Mouse (Mus musculus) midbrain, embryonic 14.5 days (tissue): ENCODE results near the gene Chchd10. TPM values are rescaled to one million over a fixed set of nuclear protein-coding genes. Genes with fewer than 3 reads are reported as not detected.

Source experiments
- ATAC-seq: fragments of 200-750 bp; cut with Nextera tagmentation; 2 replicates; pipeline ENCODE4 v1.8.0; 2017; ENCODE audit warnings: moderate number of reproducible peaks, moderate library complexity; ENCODE audit not compliant: low FRiP score, low TSS enrichment
- DNase-seq: peaks from one replicate; pipeline ENCODE4 v3.0.0-alpha.2; 2015
- H3K27ac ChIP-seq: fragments of 300-500 bp; sonication (generic); replicated peaks from 2 replicates; pipeline ENCODE4 v1.5.1; 2014; ENCODE audit warnings: mild to moderate bottlenecking, low read depth, low read length, moderate library complexity
- H3K27me3 ChIP-seq: fragments of 300-500 bp; sonication (generic); 2 replicates; pipeline ENCODE4 v1.6.1; 2014; ENCODE audit warnings: low read length, control low read depth, mixed read lengths; ENCODE audit not compliant: control insufficient read depth, insufficient read depth
- H3K36me3 ChIP-seq: fragments of 300-500 bp; sonication (generic); 2 replicates; pipeline ENCODE4 v1.6.1; 2014; ENCODE audit warnings: low read length, control low read depth; ENCODE audit not compliant: control insufficient read depth, insufficient read depth
- H3K4me1 ChIP-seq: fragments of 300-500 bp; sonication (generic); 2 replicates; pipeline ENCODE4 v1.6.1; 2014; ENCODE audit warnings: mild to moderate bottlenecking, antibody characterized with exemption, low read length, control low read depth; ENCODE audit not compliant: control insufficient read depth, insufficient read depth
- H3K4me2 ChIP-seq: fragments of 300-500 bp; sonication (generic); 2 replicates; pipeline ENCODE4 v1.6.1; 2014; ENCODE audit warnings: mild to moderate bottlenecking, low read length, moderate library complexity
- H3K4me3 ChIP-seq: fragments of 300-500 bp; sonication (generic); replicated peaks from 2 replicates; pipeline ENCODE4 v1.5.1; 2014; ENCODE audit warnings: low read depth, low read length
- H3K9ac ChIP-seq: fragments of 300-500 bp; sonication (generic); replicated peaks from 2 replicates; pipeline ENCODE4 v1.6.1; 2014; ENCODE audit warnings: mild to moderate bottlenecking, low read length, moderate library complexity
- H3K9me3 ChIP-seq: fragments of 300-500 bp; sonication (generic); 2 replicates; pipeline ENCODE4 v1.6.1; 2016; ENCODE audit warnings: low read length, control low read depth, mixed read lengths; ENCODE audit not compliant: control insufficient read depth
- WGBS: fragments of 180-500 bp; shearing (Covaris S2); extraction: QIAGEN DNeasy Blood & Tissue Kit; methylation state at CpG from one replicate; pipeline ENCODE4 v1.1.7; 2014; 5-methylcytosine and 5-hydroxymethylcytosine counted together
- polyA plus RNA-seq: library from polyadenylated mRNA; unstranded; fragments of >200 nt; fragmentation: Nextera tagmentation; extraction: Ambion mirVana; gene quantifications from 2 replicates; pipeline ENCODE4 v1.2.1, GENCODE M21; 2014

The Chchd10 gene
- polyA plus RNA-seq, 1 experiment from 2014 or later = 44.2 TPM

GRCm38 (mm10) chr10:75950791-75951210 is 17.9 kb downstream of the Chchd10 start:
- H3K4me3 ChIP-seq = peak overlapping the region; percentile 35
- H3K27me3 ChIP-seq = no peaks in the 10 kb centered on the region
- H3K9me3 ChIP-seq = no peaks in the 10 kb centered on the region
- H3K9ac ChIP-seq = peak overlapping the region; percentile 53
- peaks cover 6% of the 10 kb centered on the region; the same call in 1 of the 2 replicates for H3K4me1 ChIP-seq
- DNase-seq (peak; percentile 60), ATAC-seq (peak; percentile 66; the same call in 1 of the 2 replicates)
- no peaks in the 10 kb centered on the region for H3K36me3 ChIP-seq
- H3K4me2 ChIP-seq = peak overlapping the region; percentile 70
- 2% methylated on average over 22 of the region's 23 CpGs for WGBS
- no peak overlapping the region for H3K27ac ChIP-seq

DNA sequence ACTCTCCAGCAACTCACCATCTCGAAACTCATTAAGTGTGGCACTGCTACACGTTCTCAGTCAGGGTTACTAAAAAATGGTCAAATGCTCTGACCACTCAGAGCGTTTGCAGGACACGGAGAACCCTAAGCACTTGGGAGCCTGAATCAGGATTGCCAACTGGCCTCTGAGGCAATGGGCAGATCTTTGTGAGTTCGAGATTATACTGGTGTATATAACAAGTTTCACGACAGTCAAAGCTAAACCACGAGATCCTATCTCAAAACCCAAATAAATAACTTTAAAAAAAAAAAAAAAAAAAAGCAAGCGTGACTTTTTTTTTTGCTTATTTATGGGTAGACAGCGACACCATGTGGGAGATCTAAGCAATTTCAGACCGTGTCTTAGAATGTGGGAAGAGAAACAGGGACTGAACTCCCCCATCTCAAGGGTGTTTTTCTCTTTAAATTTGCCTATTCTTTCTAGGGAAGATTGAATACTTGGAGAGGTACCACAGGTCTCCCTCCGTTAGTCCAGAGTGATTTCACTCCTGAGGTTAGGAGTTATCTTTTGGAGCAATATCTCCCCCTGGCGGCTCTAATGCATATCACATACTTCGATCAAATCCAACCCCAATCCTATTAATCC is 18.6 kb downstream of the Chchd10 start:
- DNase-seq (peak; percentile 85), ATAC-seq (peak; percentile 22; the same call in 1 of the 2 replicates)
- WGBS = 4% methylated on average over 13 of the region's 13 CpGs
- H3K9ac ChIP-seq = peak overlapping the region; percentile 53
- H3K9me3 ChIP-seq = no peaks in the 10 kb centered on the region
- H3K4me1 ChIP-seq = peaks cover 6% of the 10 kb centered on the region; the same call in 1 of the 2 replicates
- H3K4me2 ChIP-seq = peak overlapping the region; percentile 70
- no peaks in the 10 kb centered on the region for H3K27me3 ChIP-seq
- no peak overlapping the region for H3K27ac ChIP-seq
- H3K4me3 ChIP-seq = peak overlapping the region; percentile 35
- no peaks in the 10 kb centered on the region for H3K36me3 ChIP-seq

DNA sequence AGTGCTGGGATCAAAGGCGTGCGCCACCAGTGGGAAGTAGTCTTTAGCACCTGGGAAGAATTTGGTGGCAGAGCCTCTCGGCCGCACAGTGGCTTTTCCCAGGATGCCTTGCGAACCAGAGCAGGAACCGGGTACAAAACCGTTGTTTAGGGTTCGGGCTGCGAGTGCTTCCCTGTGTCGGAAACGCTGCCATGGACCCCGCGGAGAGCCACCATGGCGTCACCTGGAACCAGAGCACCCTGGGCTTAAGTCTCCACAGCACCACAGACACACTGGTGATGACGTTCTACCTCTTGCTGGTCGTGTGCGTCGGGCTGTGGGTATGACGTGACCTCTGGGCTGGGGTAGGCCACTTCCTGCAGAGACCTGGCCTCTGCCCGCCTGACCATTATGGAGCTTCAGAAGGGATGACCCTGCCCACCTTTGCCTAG is 21.5 kb downstream of the Chchd10 start, which contains the start of gene Gm5134:
Gene Gm5134, plus strand, starts transcription at position 134 of the 431 bp plus-strand sequence.
- Histone ChIP-seq H3K4me2 (peak within 1 kb of the TSS; percentile 39), H3K27me3 (no peaks in the 10 kb centered on the region), H3K27ac (no peak within 1 kb of the TSS), H3K9ac (no peak within 1 kb of the TSS; the same call in 1 of the 2 replicates), H3K4me1 (peaks cover 6% of the 10 kb centered on the region; the same call in 1 of the 2 replicates), H3K36me3 (no peaks in the 10 kb centered on the region), H3K4me3 (0 out of 2 replicates have a peak within 1 kb of the TSS, but pooled peaks have one; percentile 3), H3K9me3 (no peaks in the 10 kb centered on the region)
- 28% methylated on average over 20 of the region's 20 CpGs for WGBS
- DNase-seq (no peak), ATAC-seq (no peak)

- no peak overlapping the region for H3K4me3 ChIP-seq
- no peaks in the 10 kb centered on the region for H3K9me3 ChIP-seq
- no peak for ATAC-seq
- no peak for DNase-seq
- 94% methylated on average over 10 of the region's 10 CpGs for WGBS
- no peak overlapping the region for H3K27ac ChIP-seq
- H3K27me3 ChIP-seq = no peaks in the 10 kb centered on the region
- H3K4me1 ChIP-seq = no peaks in the 10 kb centered on the region
- H3K36me3 ChIP-seq = no peaks in the 10 kb centered on the region
- no peak overlapping the region for H3K4me2 ChIP-seq
- no peak overlapping the region for H3K9ac ChIP-seq
These were observed 40.9 kb downstream of the Chchd10 start for GRCm38 (mm10) chr10:75973846-75974245.

- 78% methylated on average over 5 of the region's 5 CpGs for WGBS
These were observed 42.3 kb downstream of the Chchd10 start for GRCm38 (mm10) chr10:75975216-75975615.

GRCm38 (mm10) chr10:75978119-75978834 is 45.3 kb downstream of the Chchd10 start:
- WGBS = 48% methylated on average over 10 of the region's 10 CpGs
- H3K9ac ChIP-seq = no peak overlapping the region
- no peak overlapping the region for H3K4me2 ChIP-seq
- no peak overlapping the region for H3K4me3 ChIP-seq
- no peaks in the 10 kb centered on the region for H3K27me3 ChIP-seq
- no peaks in the 10 kb centered on the region for H3K36me3 ChIP-seq
- no peaks in the 10 kb centered on the region for H3K9me3 ChIP-seq
- DNase-seq (no peak), ATAC-seq (no peak)
- H3K4me1 ChIP-seq = no peaks in the 10 kb centered on the region
- H3K27ac ChIP-seq = no peak overlapping the region

More at GRCm38 (mm10) chr10:75975216-75975615, 42.3 kb downstream of the Chchd10 start:
- DNase-seq (no peak), ATAC-seq (no peak)
- Histone ChIP-seq H3K4me1 (no peaks in the 10 kb centered on the region), H3K4me3 (no peak overlapping the region), H3K9me3 (no peaks in the 10 kb centered on the region), H3K27ac (no peak overlapping the region), H3K36me3 (no peaks in the 10 kb centered on the region), H3K4me2 (no peak overlapping the region), H3K9ac (no peak overlapping the region), H3K27me3 (no peaks in the 10 kb centered on the region)

GRCm38 (mm10) chr10:75978835-75979157 is 45.9 kb downstream of the Chchd10 start:
- DNase-seq = no peak
- H3K27me3 ChIP-seq = no peaks in the 10 kb centered on the region
- 87% methylated on average over 5 of the region's 5 CpGs for WGBS

DNA sequence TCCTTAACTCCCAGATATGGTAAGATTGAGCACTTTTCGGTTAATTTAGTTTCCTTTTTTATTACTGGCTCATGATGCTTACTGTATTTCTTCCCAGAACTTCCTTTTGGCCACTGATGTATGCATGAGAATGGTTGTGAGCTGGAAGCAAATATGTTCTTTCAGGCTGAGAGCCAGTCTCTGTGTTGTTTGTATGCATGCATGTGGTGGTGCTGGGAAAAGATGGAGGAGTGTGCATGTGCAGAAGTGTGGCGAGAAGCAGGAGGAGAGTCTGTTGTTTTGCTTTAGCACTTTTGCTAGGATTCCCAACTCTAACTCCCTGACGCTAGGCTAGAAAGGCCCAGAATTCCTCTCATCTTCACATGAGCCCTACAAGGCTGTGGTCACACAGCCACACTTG is 46.5 kb downstream of the Chchd10 start:
- Histone ChIP-seq H3K4me1 (no peaks in the 10 kb centered on the region), H3K4me3 (no peak overlapping the region), H3K9me3 (no peaks in the 10 kb centered on the region), H3K27me3 (no peaks in the 10 kb centered on the region), H3K9ac (no peak overlapping the region), H3K4me2 (no peak overlapping the region), H3K27ac (no peak overlapping the region), H3K36me3 (no peaks in the 10 kb centered on the region)
- no peak for DNase-seq
- no peak for ATAC-seq
- WGBS = 94% methylated on average over 3 of the region's 3 CpGs

More at GRCm38 (mm10) chr10:75978835-75979157, 45.9 kb downstream of the Chchd10 start:
- Histone ChIP-seq H3K4me3 (no peak overlapping the region), H3K9me3 (no peaks in the 10 kb centered on the region), H3K4me1 (no peaks in the 10 kb centered on the region), H3K27ac (no peak overlapping the region), H3K9ac (no peak overlapping the region), H3K36me3 (no peaks in the 10 kb centered on the region), H3K4me2 (no peak overlapping the region)
- no peak for ATAC-seq
